Mouse (Mus musculus): ENCODE results near the gene Speer4c. TPM values are rescaled to one million over a fixed set of nuclear protein-coding genes. Genes with fewer than 3 reads are reported as not detected.
"Not testable (repeated sequence)": the region's sequence is repeated elsewhere in the genome, so short reads cannot be mapped to it uniquely, and the experiment has no call there.

Speer4c gene
- not detected in 2 replicates for polyA plus RNA-seq (2015; fragmentation: Nextera tagmentation; extraction: Ambion mirVana)

GRCm38 (mm10) chr5:15714171-15714570, at the start of gene Speer4c:
Gene Speer4c (minus strand): TSS chr5:15714271.
- not testable (repeated sequence) for ATAC-seq (ENCODE audit: extremely low read depth, insufficient number of reproducible peaks, low FRiP score, low TSS enrichment)

GRCm38 (mm10) chr5:15747478-15748255, 33.6 kb upstream of the Speer4c start:
- H3K4me2 ChIP-seq, result no peak overlapping the region
- no peak for ATAC-seq (ENCODE audit: extremely low read depth, insufficient number of reproducible peaks, low FRiP score, low TSS enrichment)
- H3K4me3 ChIP-seq, result no peak overlapping the region
- no peaks in the 10 kb centered on the region for H3K27me3 ChIP-seq (replicated peaks)
- H3K4me1 ChIP-seq, result no peaks in the 10 kb centered on the region
- no peak overlapping the region for H3K9ac ChIP-seq
- 75% methylated on average over 4 of the region's 4 CpGs for WGBS
- no peak overlapping the region for H3K27ac ChIP-seq (replicated peaks)
- no peaks in the 10 kb centered on the region for H3K9me3 ChIP-seq
- H3K36me3 ChIP-seq, result no peaks in the 10 kb centered on the region

More at GRCm38 (mm10) chr5:15714171-15714570, at the start of gene Speer4c:
- H3K27ac ChIP-seq (replicated peaks); H3K36me3 ChIP-seq; H3K4me1 ChIP-seq; H3K9ac ChIP-seq; H3K9me3 ChIP-seq; H3K4me2 ChIP-seq; H3K27me3 ChIP-seq (replicated peaks); H3K4me3 ChIP-seq: not testable (repeated sequence)

GRCm38 (mm10) chr5:15734097-15734867, 20.2 kb upstream of the Speer4c start:
- 77% methylated on average over 3 of the region's 3 CpGs for WGBS

GRCm38 (mm10) chr5:15702891-15703290, 11.2 kb downstream of the Speer4c start:
- 20% methylated on average over 5 of the region's 5 CpGs for WGBS
- not testable (repeated sequence) for H3K9ac ChIP-seq; ATAC-seq (ENCODE audit: extremely low read depth, insufficient number of reproducible peaks, low FRiP score, low TSS enrichment); H3K9me3 ChIP-seq; H3K4me1 ChIP-seq; H3K27me3 ChIP-seq (replicated peaks); H3K27ac ChIP-seq (replicated peaks); H3K4me2 ChIP-seq; H3K36me3 ChIP-seq; H3K4me3 ChIP-seq

More at GRCm38 (mm10) chr5:15734097-15734867, 20.2 kb upstream of the Speer4c start:
- Histone ChIP-seq H3K4me3 (no peak overlapping the region), H3K9ac (no peak overlapping the region), H3K9me3 (no peaks in the 10 kb centered on the region), H3K27me3 (replicated peaks) (no peaks in the 10 kb centered on the region), H3K27ac (replicated peaks) (no peak overlapping the region), H3K4me1 (no peaks in the 10 kb centered on the region), H3K36me3 (no peaks in the 10 kb centered on the region), H3K4me2 (no peak overlapping the region)
- ATAC-seq (ENCODE audit: extremely low read depth, insufficient number of reproducible peaks, low FRiP score, low TSS enrichment), result no peak

GRCm38 (mm10) chr5:15697719-15698118, 16.4 kb downstream of the Speer4c start:
- peaks cover 12% of the 10 kb centered on the region for H3K9me3 ChIP-seq
- not testable (repeated sequence) for H3K27ac ChIP-seq (replicated peaks); H3K9ac ChIP-seq; ATAC-seq (ENCODE audit: extremely low read depth, insufficient number of reproducible peaks, low FRiP score, low TSS enrichment); H3K27me3 ChIP-seq (replicated peaks); H3K4me1 ChIP-seq; H3K36me3 ChIP-seq; H3K4me2 ChIP-seq; H3K4me3 ChIP-seq
- 27% methylated on average over 2 of the region's 2 CpGs for WGBS

- 80% methylated on average over 4 of the region's 4 CpGs for WGBS
- H3K9ac ChIP-seq; H3K4me2 ChIP-seq; H3K27me3 ChIP-seq (replicated peaks); H3K27ac ChIP-seq (replicated peaks); ATAC-seq (ENCODE audit: extremely low read depth, insufficient number of reproducible peaks, low FRiP score, low TSS enrichment); H3K4me1 ChIP-seq; H3K36me3 ChIP-seq; H3K4me3 ChIP-seq: not testable (repeated sequence)
- peaks cover 28% of the 10 kb centered on the region for H3K9me3 ChIP-seq
Measured at GRCm38 (mm10) chr5:15691849-15692248, 22.2 kb downstream of the Speer4c start.

GRCm38 (mm10) chr5:15690822-15691221, 23.2 kb downstream of the Speer4c start:
- not testable (repeated sequence) for H3K4me2 ChIP-seq; ATAC-seq (ENCODE audit: extremely low read depth, insufficient number of reproducible peaks, low FRiP score, low TSS enrichment); H3K9ac ChIP-seq; H3K4me1 ChIP-seq; H3K4me3 ChIP-seq; H3K36me3 ChIP-seq; H3K27me3 ChIP-seq (replicated peaks); H3K27ac ChIP-seq (replicated peaks)
- 52% methylated on average over 4 of the region's 4 CpGs for whole genome bisulfite sequencing
- peaks cover 28% of the 10 kb centered on the region for H3K9me3 ChIP-seq

- peak; percentile 78 for ATAC-seq (ENCODE audit: extremely low read depth, insufficient number of reproducible peaks, low FRiP score, low TSS enrichment)
- H3K4me2 ChIP-seq; H3K4me3 ChIP-seq; H3K36me3 ChIP-seq; H3K27ac ChIP-seq (replicated peaks); H3K4me1 ChIP-seq; H3K9ac ChIP-seq; H3K27me3 ChIP-seq (replicated peaks): not testable (repeated sequence)
- peaks cover 32% of the 10 kb centered on the region for H3K9me3 ChIP-seq
- 60% methylated on average over 6 of the region's 6 CpGs for WGBS
Measured at GRCm38 (mm10) chr5:15689659-15690213, 24.3 kb downstream of the Speer4c start.

- not testable (repeated sequence) for H3K36me3 ChIP-seq; H3K27ac ChIP-seq (replicated peaks); H3K9ac ChIP-seq; H3K4me2 ChIP-seq; H3K27me3 ChIP-seq (replicated peaks); H3K4me3 ChIP-seq; H3K4me1 ChIP-seq
- peaks cover 33% of the 10 kb centered on the region for H3K9me3 ChIP-seq
- ATAC-seq (ENCODE audit: extremely low read depth, insufficient number of reproducible peaks, low FRiP score, low TSS enrichment), result peak; percentile 68
- WGBS, result 57% methylated on average over 4 of the region's 4 CpGs
Measured at GRCm38 (mm10) chr5:15688874-15689658, 25.0 kb downstream of the Speer4c start.

GRCm38 (mm10) chr5:15681301-15682035, 32.6 kb downstream of the Speer4c start:
- not testable (repeated sequence) for H3K36me3 ChIP-seq; H3K4me2 ChIP-seq; H3K4me3 ChIP-seq; H3K27me3 ChIP-seq (replicated peaks); H3K9ac ChIP-seq; H3K27ac ChIP-seq (replicated peaks); H3K4me1 ChIP-seq
- peak; percentile 55 for ATAC-seq (ENCODE audit: extremely low read depth, insufficient number of reproducible peaks, low FRiP score, low TSS enrichment)
- WGBS, result 69% methylated on average over 8 of the region's 10 CpGs
- H3K9me3 ChIP-seq, result peaks cover 23% of the 10 kb centered on the region
